Mouse (Mus musculus) bone marrow, adult 2 months (tissue): ENCODE measurements at regions not wholly inside any gene's neighbourhood (a gene's known extent, or its start where the extent isn't known, plus 50 kb on each side); places are given as distances from the start of the nearest gene placed in this dataset.

Source experiments
- CTCF ChIP-seq: fragments of 200-500 bp; IDR thresholded peaks from 2 replicates; pipeline ENCODE4 v1.5.1; 2011; ENCODE audit warnings: low read length, control low read depth; ENCODE audit not compliant: control insufficient read depth, insufficient read depth
- POLR2A ChIP-seq: fragments of 200-500 bp; IDR thresholded peaks from 2 replicates; pipeline ENCODE4 v1.6.1; 2011; ENCODE audit warnings: low read depth, mild to moderate bottlenecking, control low read depth, low read length, borderline replicate concordance; ENCODE audit not compliant: control insufficient read depth

GRCm38 (mm10) chr17:81194006-81194405 lies 129.1 kb upstream of the Thumpd2 start:
- TF ChIP-seq POLR2A, result no peak
- TF ChIP-seq CTCF, result no peak
